Mouse (Mus musculus): ENCODE measurements around the gene Thrap3.

Gene Thrap3

GRCm38 (mm10) chr4:126146974-126147532 is 55.5 kb downstream of the Thrap3 start:
- no peak for ATAC-seq (ENCODE audit: low TSS enrichment)

GRCm38 (mm10) chr4:126145396-126145795 is 57.2 kb downstream of the Thrap3 start:
- no peak for ATAC-seq (ENCODE audit: low TSS enrichment)

- no peak for ATAC-seq (ENCODE audit: low TSS enrichment)
Observed at GRCm38 (mm10) chr4:126141021-126141420, 61.5 kb downstream of the Thrap3 start.

- no peak for ATAC-seq (ENCODE audit: low TSS enrichment)
Observed at GRCm38 (mm10) chr4:126137773-126138172, 64.8 kb downstream of the Thrap3 start.

GRCm38 (mm10) chr4:126134639-126135038 is 67.9 kb downstream of the Thrap3 start:
- ATAC-seq (ENCODE audit: low TSS enrichment) = no peak

GRCm38 (mm10) chr4:126134236-126134635 is 68.3 kb downstream of the Thrap3 start:
- ATAC-seq (ENCODE audit: low TSS enrichment) = no peak

GRCm38 (mm10) chr4:126132636-126133264 is 69.8 kb downstream of the Thrap3 start:
- no peak for ATAC-seq (ENCODE audit: low TSS enrichment)

- ATAC-seq (ENCODE audit: low TSS enrichment) = peak; percentile 72
Observed at GRCm38 (mm10) chr4:126131290-126132121, 71.1 kb downstream of the Thrap3 start.

GRCm38 (mm10) chr4:126130502-126130901 is 72.1 kb downstream of the Thrap3 start:
- ATAC-seq (ENCODE audit: low TSS enrichment) = no peak

GRCm38 (mm10) chr4:126123309-126124040 is 79.1 kb downstream of the Thrap3 start:
- peak; percentile 60 for ATAC-seq (ENCODE audit: low TSS enrichment)

GRCm38 (mm10) chr4:126120506-126120905 is 82.1 kb downstream of the Thrap3 start:
- ATAC-seq (ENCODE audit: low TSS enrichment) = no peak

GRCm38 (mm10) chr4:126120052-126120451 is 82.5 kb downstream of the Thrap3 start:
- ATAC-seq (ENCODE audit: low TSS enrichment) = no peak

- no peak for ATAC-seq (ENCODE audit: low TSS enrichment)
Observed at GRCm38 (mm10) chr4:126119051-126119450, 83.5 kb downstream of the Thrap3 start.

- peak; percentile 80 for ATAC-seq (ENCODE audit: low TSS enrichment)
Observed at GRCm38 (mm10) chr4:126118651-126119050, 83.9 kb downstream of the Thrap3 start.

GRCm38 (mm10) chr4:126117116-126117515 is 85.4 kb downstream of the Thrap3 start:
- no peak for ATAC-seq (ENCODE audit: low TSS enrichment)

- no peak for ATAC-seq (ENCODE audit: low TSS enrichment)
Observed at GRCm38 (mm10) chr4:126115871-126116521, 86.6 kb downstream of the Thrap3 start.

- ATAC-seq (ENCODE audit: low TSS enrichment) = no peak
Observed at GRCm38 (mm10) chr4:126115411-126115810, 87.1 kb downstream of the Thrap3 start.
